ENCODE assay signal across 22 mouse cellular contexts in the genomic region with DNA sequence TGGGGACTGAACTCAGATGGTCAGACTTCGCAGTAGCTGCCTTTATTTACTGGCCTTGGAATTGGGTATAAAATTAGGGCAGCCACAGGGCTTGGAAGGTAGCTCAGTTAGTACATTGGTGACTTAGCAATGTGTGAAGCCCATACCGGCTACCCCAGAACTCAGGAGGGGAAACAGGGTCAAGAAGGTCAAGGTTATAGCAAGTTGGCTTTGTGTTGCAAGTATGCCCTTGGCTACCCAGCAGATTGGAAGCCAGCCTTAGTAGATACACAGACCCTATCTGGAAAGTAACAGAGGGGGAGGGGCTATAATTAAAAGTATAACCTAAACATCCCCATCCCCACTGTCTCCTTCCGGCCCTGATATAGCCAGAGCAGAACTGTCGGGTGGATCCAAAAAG. TPM values are rescaled to one million over a fixed set of nuclear protein-coding genes. Genes with fewer than 3 reads are reported as not detected.
DNase-seq lines count a peak whose midpoint lies in the region; TF ChIP-seq lines count a peak whose summit lies in the region.
"Had no signal": no experiment of that assay in that cellular context is flagged by ENCODE, and none has a peak within 500 bp of the region (broad histone marks: within the 10 kb centered on the region; RNA-seq: fewer than 3 reads in every experiment).

No protein-coding gene starts in this region.

- peaks cover 56% of the 10 kb centered on the region for H3K4me1 ChIP-seq in E14TG2a.4 (replicated peaks; ENCODE audit: low read depth, low read length)

- no peaks in the 10 kb centered on the region for H3K27me3 ChIP-seq in E14TG2a.4 (ENCODE audit: insufficient read depth, low read length)
- H3K27me3 ChIP-seq: CH12.LX; embryonic facial prominence, embryonic 12.5 days; forebrain, embryonic 13.5 days; forebrain, embryonic 15.5 days; Patski had no signal

- DNase-seq in ES-CJ7 (ENCODE audit: low read depth, low spot score) (peak; percentile 71), R1 (ENCODE audit: low read depth, low spot score) (peak; percentile 78)
- DNase-seq in adrenal gland, adult 2 months = no peak
- DNase-seq in layer of hippocampus, adult 9-11 months = no peak
- DNase-seq: adrenal gland, adult 8-10 months; adrenal gland, postnatal 14 days; adrenal gland, postnatal 36 days; B cell, adult 2 months; cerebellum, adult 11-12 months; cerebellum, adult 2 months; cerebellum, adult 9-10 months; cerebellum, postnatal 10 days; cerebellum, postnatal 25 days; forebrain, postnatal 0 days had no signal

- H3K36me3 ChIP-seq in E14TG2a.4 (ENCODE audit: insufficient read depth, low read length) = peaks cover 22% of the 10 kb centered on the region
- H3K36me3 ChIP-seq: embryonic facial prominence, embryonic 10.5 days; embryonic facial prominence, embryonic 12.5 days; forebrain, embryonic 15.5 days; G1E had no signal

- no peak for TF ChIP-seq CTCF in E14TG2a.4 (conservative IDR thresholded peaks at IDR 0.05; ENCODE audit: low read length)

- H3K9me3 ChIP-seq in E14TG2a.4 (ENCODE audit: low read length) = peaks cover 8% of the 10 kb centered on the region
- H3K9me3 ChIP-seq: embryonic facial prominence, embryonic 10.5 days; embryonic facial prominence, embryonic 12.5 days; forebrain, embryonic 15.5 days; G1E had no signal

- peak overlapping the region; percentile 80 for H3K4me3 ChIP-seq in E14TG2a.4 (replicated peaks; ENCODE audit: low read length)
- H3K4me3 ChIP-seq: embryonic facial prominence, embryonic 10.5 days; embryonic facial prominence, embryonic 12.5 days; forebrain, embryonic 13.5 days; forebrain, embryonic 15.5 days had no signal

RNA-seq across cellular contexts. Expression of gene Cox7a2l, which starts 4.8 kb away (rescaled TPM):
- 100 to 1,000 TPM; 141 to 185 TPM for total RNA-seq in adrenal gland, adult 2 months (2021)
- 68.7 and 87.2 TPM in 2 replicates for polyA plus RNA-seq in adrenal gland, adult 2 months (2012; rRNA removed)

Comparison
In these comparisons a context has a peak if more than half of its experiments do, and no peak if none do; other contexts are left out.
1. DNase-seq: peak in ES-CJ7 (single experiment) and R1 (single experiment); none in adrenal gland, adult 2 months (single experiment) and layer of hippocampus, adult 9-11 months (single experiment).